Mouse (Mus musculus) small intestine, adult 2 months (tissue): ENCODE results near the gene Ccdc51.

Experiments
- CTCF ChIP-seq: fragments of 200-500 bp; IDR thresholded peaks from 2 replicates; pipeline ENCODE4 v1.5.1; 2012; ENCODE audit warnings: low read depth, mild to moderate bottlenecking, control low read depth, inconsistent platforms, low read length, moderate library complexity, mixed read lengths; ENCODE audit not compliant: insufficient replicate concordance, insufficient read length; ENCODE audit errors: extremely low read depth
- POLR2A ChIP-seq: fragments of 200-500 bp; IDR thresholded peaks from 2 replicates; pipeline ENCODE4 v1.6.1; 2012; ENCODE audit warnings: low read depth, mild to moderate bottlenecking, control low read depth, inconsistent platforms, low read length, moderate library complexity

- TF ChIP-seq CTCF (no peak), POLR2A (no peak)
These were observed 22.7 kb downstream of the Ccdc51 start for GRCm38 (mm10) chr9:109105011-109105410.
